Mouse (Mus musculus) brain, embryonic 14.5 days (tissue): ENCODE data around the gene Tbcc.

ENCODE experiments used
- CTCF ChIP-seq: fragments of 200-500 bp; IDR thresholded peaks from 2 replicates; pipeline ENCODE4 v1.5.1; 2012; ENCODE audit warnings: inconsistent platforms, mild to moderate bottlenecking, moderate library complexity, borderline replicate concordance; ENCODE audit not compliant: insufficient read depth, insufficient read length; ENCODE audit errors: extremely low read depth
- POLR2A ChIP-seq: fragments of 200-500 bp; IDR thresholded peaks from 2 replicates; pipeline ENCODE4 v1.6.1; 2012; ENCODE audit warnings: mild to moderate bottlenecking, inconsistent platforms, borderline replicate concordance; ENCODE audit not compliant: poor library complexity, insufficient read depth, insufficient read length, severe bottlenecking; ENCODE audit errors: extremely low read depth

DNA sequence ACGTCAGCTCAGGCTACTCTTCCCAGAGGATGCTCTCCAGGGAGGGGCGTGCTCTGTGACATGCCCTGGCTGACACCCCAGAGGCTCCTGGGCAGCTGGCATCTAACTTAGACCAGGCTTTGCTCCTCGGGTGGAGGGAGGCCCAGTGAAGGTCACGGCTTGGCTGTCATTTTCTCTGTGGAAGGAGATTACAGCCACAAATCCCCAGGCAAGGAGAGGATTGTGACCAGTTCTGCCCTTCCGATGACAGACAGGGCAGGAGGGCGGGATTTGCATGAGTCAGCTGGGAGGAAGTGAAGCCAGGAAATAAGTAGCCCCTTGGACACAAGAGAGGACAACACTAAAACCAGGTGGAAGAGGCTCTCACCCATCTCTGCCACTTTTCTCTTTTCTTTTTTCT is 21.8 kb downstream of the Tbcc start:
- TF ChIP-seq POLR2A (no peak), CTCF (no peak)
